Mouse (Mus musculus) testis, adult 2 months (tissue): ENCODE measurements around the gene Bach1.

ENCODE experiments used
- CTCF ChIP-seq: fragments of 200-500 bp; IDR thresholded peaks from 2 replicates; pipeline ENCODE4 v1.5.1; 2012; ENCODE audit warnings: low read depth, mild to moderate bottlenecking, inconsistent platforms, low read length, moderate library complexity; ENCODE audit not compliant: control insufficient read depth, insufficient read depth, insufficient replicate concordance
- POLR2A ChIP-seq: fragments of 200-500 bp; IDR thresholded peaks from 2 replicates; pipeline ENCODE4 v1.6.1; 2012; ENCODE audit warnings: low read depth, mild to moderate bottlenecking, inconsistent platforms, low read length, moderate library complexity; ENCODE audit not compliant: control insufficient read depth

DNA sequence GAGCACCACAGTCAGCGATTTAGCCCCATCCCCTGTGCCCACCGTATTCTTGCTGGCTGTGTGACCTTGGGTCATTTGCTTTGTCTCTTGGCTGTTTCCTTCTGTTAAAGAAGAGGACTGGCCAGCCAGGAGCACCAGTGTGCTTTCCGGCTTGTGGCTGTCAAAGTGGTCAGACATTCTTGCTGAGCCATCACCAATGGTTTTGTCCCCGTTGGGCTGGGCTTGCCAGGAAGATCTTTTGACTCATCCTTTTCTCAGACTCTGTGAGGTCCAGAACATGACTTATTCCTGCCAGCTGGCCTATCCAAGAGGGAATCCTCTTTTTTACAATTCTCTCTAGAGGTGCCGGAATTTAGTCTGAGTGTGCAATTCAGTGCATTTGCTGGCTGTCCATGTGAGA lies 43.7 kb upstream of the Bach1 start:
- TF ChIP-seq POLR2A (no peak), CTCF (no peak)
